Mouse (Mus musculus): ENCODE results near the gene Zfhx3. TPM values are rescaled to one million over a fixed set of nuclear protein-coding genes. Genes with fewer than 3 reads are reported as not detected.

Gene Zfhx3
- total and polyA plus RNA-seq, 3 experiments: 0.23 to 2.5 TPM; not detected in 1

DNA sequence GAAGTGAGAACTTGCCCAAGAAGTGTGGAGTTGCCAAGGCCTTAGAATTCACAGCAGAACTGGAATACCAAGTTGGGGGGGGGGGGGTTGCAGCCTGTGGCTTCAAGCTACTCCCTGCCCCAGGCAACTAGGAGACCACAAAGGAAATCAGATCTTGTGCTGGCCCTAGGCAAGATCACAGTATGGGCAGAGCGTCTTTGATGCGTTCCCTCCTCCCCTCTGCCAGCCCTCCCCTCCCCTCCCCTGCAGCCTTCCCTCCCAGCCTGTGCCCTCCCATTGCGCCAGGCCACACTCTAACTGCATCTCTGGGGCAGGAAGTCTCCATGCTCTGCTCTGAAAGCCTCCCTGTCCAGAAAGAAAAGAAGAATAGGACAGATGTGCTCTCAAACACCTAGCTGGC, 691.8 kb downstream of the Zfhx3 start:
- DNase-seq (ENCODE audit: low read depth, low spot score): no peak
- H3K4me1 ChIP-seq (ENCODE audit: control insufficient read depth in 1 of 2, insufficient read depth in 2 of 2, low read length in 2 of 2): no peaks in the 10 kb centered on the region
- no peak overlapping the region for H3K27ac ChIP-seq (ENCODE audit: control insufficient read depth, low read depth, low read length)
- H3K27me3 ChIP-seq (ENCODE audit: control insufficient read depth in 1 of 2, insufficient read depth in 2 of 2, low read length in 2 of 2): no peaks in the 10 kb centered on the region
- no peaks in the 10 kb centered on the region for H3K79me2 ChIP-seq (ENCODE audit: control insufficient read depth, insufficient read depth, low read length, poor library complexity)
- H3K9ac ChIP-seq (ENCODE audit: control insufficient read depth, low read depth, low read length, poor library complexity, severe bottlenecking): no peak overlapping the region
- no peak for TF ChIP-seq POLR2AphosphoS5 (IDR thresholded peaks at IDR 0.05; ENCODE audit: borderline replicate concordance, low read depth, low read length)
- TF ChIP-seq USF1 (IDR thresholded peaks at IDR 0.05; ENCODE audit: low read depth, low read length): no peak
- TF ChIP-seq ETS1 (IDR thresholded peaks at IDR 0.05; ENCODE audit: low read depth, low read length): no peak
- no peak for TF ChIP-seq MAFK (IDR thresholded peaks at IDR 0.05; ENCODE audit: borderline replicate concordance, low read depth, low read length)
- no peak for TF ChIP-seq CHD2 (IDR thresholded peaks at IDR 0.05; ENCODE audit: low read length)
- TF ChIP-seq NELFE (IDR thresholded peaks at IDR 0.05; ENCODE audit: low read depth, low read length): no peak
- TF ChIP-seq RCOR1 (IDR thresholded peaks at IDR 0.05; ENCODE audit: low read depth, low read length): no peak
- TF ChIP-seq USF2 (IDR thresholded peaks at IDR 0.05; ENCODE audit: borderline replicate concordance in 1 of 2, insufficient read depth in 1 of 2, low read depth in 1 of 2, low read length in 2 of 2): no peak
- no peak for TF ChIP-seq TCF12 (IDR thresholded peaks at IDR 0.05; ENCODE audit: low read depth, low read length)
- H3K4me3 ChIP-seq (ENCODE audit: control insufficient read depth in 1 of 2, insufficient read depth in 1 of 2, low read depth in 2 of 2, low read length in 2 of 2): no peak overlapping the region
- H3K9me3 ChIP-seq (replicated peaks; ENCODE audit: insufficient read depth, low read length): no peaks in the 10 kb centered on the region
- no peaks in the 10 kb centered on the region for H3K36me3 ChIP-seq (ENCODE audit: control insufficient read depth in 1 of 2, insufficient read depth in 2 of 2, low read length in 2 of 2)

DNA sequence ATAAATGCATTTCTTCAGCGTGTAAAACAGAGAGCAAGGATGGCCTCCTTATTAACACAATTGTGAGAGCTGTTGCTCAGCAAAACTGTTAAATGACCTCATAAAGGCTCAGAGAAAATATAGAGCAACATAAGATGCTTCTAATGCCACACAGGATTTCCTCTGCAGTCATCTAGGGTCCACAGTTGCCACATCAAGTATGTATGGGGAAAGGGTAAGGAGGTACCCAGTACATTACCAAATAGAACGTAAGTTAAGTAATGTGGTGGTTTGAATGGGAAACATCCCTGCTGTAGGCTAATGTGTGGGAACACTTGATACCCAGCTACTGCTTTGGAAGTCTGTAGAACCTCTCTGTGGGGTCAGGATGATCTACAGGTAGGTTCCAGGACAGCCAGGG, 695.4 kb downstream of the Zfhx3 start:
- Histone ChIP-seq H3K27ac (ENCODE audit: control insufficient read depth, low read depth, low read length) (no peak overlapping the region), H3K9ac (ENCODE audit: control insufficient read depth, low read depth, low read length, poor library complexity, severe bottlenecking) (no peak overlapping the region), H3K79me2 (ENCODE audit: control insufficient read depth, insufficient read depth, low read length, poor library complexity) (no peaks in the 10 kb centered on the region), H3K9me3 (replicated peaks; ENCODE audit: insufficient read depth, low read length) (no peaks in the 10 kb centered on the region), H3K4me3 (ENCODE audit: control insufficient read depth in 1 of 2, insufficient read depth in 1 of 2, low read depth in 2 of 2, low read length in 2 of 2) (no peak overlapping the region), H3K36me3 (ENCODE audit: control insufficient read depth in 1 of 2, insufficient read depth in 2 of 2, low read length in 2 of 2) (no peaks in the 10 kb centered on the region), H3K4me1 (ENCODE audit: control insufficient read depth in 1 of 2, insufficient read depth in 2 of 2, low read length in 2 of 2) (no peaks in the 10 kb centered on the region), H3K27me3 (ENCODE audit: control insufficient read depth in 1 of 2, insufficient read depth in 2 of 2, low read length in 2 of 2) (no peaks in the 10 kb centered on the region)
- TF ChIP-seq RAD21 (IDR thresholded peaks at IDR 0.05; ENCODE audit: low read depth, low read length) (no peak), UBTF (IDR thresholded peaks at IDR 0.05; ENCODE audit: borderline replicate concordance, insufficient read depth, low read depth, low read length) (no peak), BHLHE40 (IDR thresholded peaks at IDR 0.05; ENCODE audit: borderline replicate concordance, low read depth, low read length) (no peak), USF1 (IDR thresholded peaks at IDR 0.05; ENCODE audit: low read depth, low read length) (no peak)
- no peak for DNase-seq (ENCODE audit: low read depth, low spot score)

DNA sequence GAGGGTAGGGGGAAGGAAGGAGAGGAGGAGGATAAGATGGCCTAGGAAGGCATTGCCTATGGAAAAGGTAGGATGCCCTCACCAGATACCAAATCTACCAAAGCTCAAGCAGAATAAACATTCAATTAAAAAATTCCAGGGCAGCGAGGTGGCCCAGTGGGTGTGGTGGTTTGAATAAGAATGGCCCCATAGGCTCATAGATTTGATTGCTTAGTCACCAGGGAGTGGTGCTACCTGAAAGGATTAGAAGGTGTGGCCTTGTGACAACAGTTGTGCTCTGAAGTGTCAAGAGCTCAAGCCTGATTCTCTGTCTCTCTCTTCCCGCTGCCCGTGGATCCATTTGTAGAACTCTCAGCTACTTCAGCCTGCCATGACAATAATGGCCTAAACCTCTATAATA, 703.2 kb downstream of the Zfhx3 start:
- no peaks in the 10 kb centered on the region for H3K36me3 ChIP-seq (ENCODE audit: control insufficient read depth in 1 of 2, insufficient read depth in 2 of 2, low read length in 2 of 2)
- H3K4me1 ChIP-seq (ENCODE audit: control insufficient read depth in 1 of 2, insufficient read depth in 2 of 2, low read length in 2 of 2): no peaks in the 10 kb centered on the region
- H3K79me2 ChIP-seq (ENCODE audit: control insufficient read depth, insufficient read depth, low read length, poor library complexity): no peaks in the 10 kb centered on the region
- no peak for DNase-seq (ENCODE audit: low read depth, low spot score)
- H3K27me3 ChIP-seq (ENCODE audit: control insufficient read depth in 1 of 2, insufficient read depth in 2 of 2, low read length in 2 of 2): no peaks in the 10 kb centered on the region; a peak in 1 of 4 replicates
- no peak overlapping the region for H3K9ac ChIP-seq (ENCODE audit: control insufficient read depth, low read depth, low read length, poor library complexity, severe bottlenecking)
- no peak for TF ChIP-seq POLR2A (IDR thresholded peaks at IDR 0.05; ENCODE audit: control insufficient read depth in 1 of 2, insufficient read depth in 1 of 2, low read depth in 1 of 2, low read length in 2 of 2, poor library complexity in 1 of 2)
- no peak overlapping the region for H3K27ac ChIP-seq (ENCODE audit: control insufficient read depth, low read depth, low read length)
- no peaks in the 10 kb centered on the region for H3K9me3 ChIP-seq (replicated peaks; ENCODE audit: insufficient read depth, low read length)
- H3K4me3 ChIP-seq (ENCODE audit: control insufficient read depth in 1 of 2, insufficient read depth in 1 of 2, low read depth in 2 of 2, low read length in 2 of 2): no peak overlapping the region

Measured in MEL (cell line).